Mouse (Mus musculus) liver, embryonic 14.5 days (tissue): ENCODE measurements at regions not wholly inside any gene's neighbourhood (a gene's known extent, or its start where the extent isn't known, plus 50 kb on each side); places are given as distances from the start of the nearest gene placed in this dataset.

Source experiments
- CTCF ChIP-seq: IDR thresholded peaks from 2 replicates; pipeline ENCODE4 v1.5.1; 2016; ENCODE audit warnings: antibody characterized with exemption, low read depth, control low read depth
- EP300 ChIP-seq: IDR thresholded peaks from 2 replicates; pipeline ENCODE4 v1.6.1; 2016; ENCODE audit warnings: antibody characterized with exemption, low read depth

GRCm38 (mm10) chr1:120795245-120795644 lies 193.0 kb downstream of the En1 start:
- no peak for TF ChIP-seq CTCF
- TF ChIP-seq EP300: no peak
